Mouse (Mus musculus) hindbrain, embryonic 10.5 days (tissue): Measurements from ENCODE around the gene Yeats2. TPM values are rescaled to one million over a fixed set of nuclear protein-coding genes. Genes with fewer than 3 reads are reported as not detected.

Experiments used
- DNase-seq: peaks from one replicate; pipeline ENCODE4 v3.0.0-alpha.2; 2017; ENCODE audit warnings: low spot score
- H3K27ac ChIP-seq: fragments of 300-500 bp; sonication (generic); 2 replicates; pipeline ENCODE4 v1.5.1; 2016; ENCODE audit warnings: mild to moderate bottlenecking, moderate library complexity
- H3K27me3 ChIP-seq: fragments of 300-500 bp; sonication (generic); 2 replicates; pipeline ENCODE4 v1.6.1; 2016; ENCODE audit warnings: mild to moderate bottlenecking; ENCODE audit not compliant: poor library complexity, insufficient read depth, severe bottlenecking
- H3K36me3 ChIP-seq: fragments of 300-500 bp; sonication (generic); 2 replicates; pipeline ENCODE4 v1.6.1; 2016; ENCODE audit warnings: mild to moderate bottlenecking, moderate library complexity
- H3K4me1 ChIP-seq: fragments of 300-500 bp; sonication (generic); replicated peaks from 2 replicates; pipeline ENCODE4 v1.6.1; 2016; ENCODE audit warnings: mild to moderate bottlenecking
- H3K4me3 ChIP-seq: fragments of 300-500 bp; sonication (generic); 2 replicates; pipeline ENCODE4 v1.5.1; 2016; ENCODE audit warnings: mild to moderate bottlenecking, moderate library complexity
- H3K9me3 ChIP-seq: fragments of 300-500 bp; sonication (generic); 2 replicates; pipeline ENCODE4 v1.6.1; 2016; ENCODE audit warnings: mild to moderate bottlenecking, moderate library complexity
- WGBS: fragments of 180-500 bp; shearing (Covaris S2); methylation state at CpG from one replicate; pipeline ENCODE4 v1.1.7; 2016; 5-methylcytosine and 5-hydroxymethylcytosine counted together
- polyA plus RNA-seq: library from polyadenylated mRNA; unstranded; fragments of >200 nt; fragmentation: Nextera tagmentation; extraction: Ambion mirVana; gene quantifications from 2 replicates; pipeline ENCODE4 v1.2.1, GENCODE M21; 2016

Yeats2 gene
- polyA plus RNA-seq, 1 experiment from 2014 or later, result 35.9 TPM

DNA sequence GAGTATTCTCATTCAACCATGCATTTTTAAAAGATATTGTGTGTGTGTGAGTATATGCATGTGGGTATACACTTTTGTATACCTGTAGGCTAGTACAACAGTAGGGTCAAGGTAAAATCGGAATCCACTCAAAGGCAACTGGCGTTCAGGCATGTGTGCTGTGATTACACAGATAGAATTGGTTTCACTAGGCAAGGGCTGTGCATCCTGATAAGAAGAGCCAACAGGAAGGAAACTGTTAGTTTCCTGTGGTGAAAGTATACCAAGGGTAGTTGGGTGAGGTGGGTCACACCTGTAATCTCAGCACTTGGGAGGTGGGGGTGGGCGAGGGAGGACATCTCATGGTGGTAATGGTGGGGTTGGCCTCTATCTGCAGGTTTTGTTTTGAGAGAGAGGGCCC lies 3.7 kb downstream of the Yeats2 start:
- Histone ChIP-seq H3K9me3 (peaks cover 6% of the 10 kb centered on the region; the same call in 1 of the 2 replicates), H3K36me3 (peaks cover 32% of the 10 kb centered on the region), H3K4me3 (no peak overlapping the region), H3K27ac (no peak overlapping the region), H3K27me3 (no peaks in the 10 kb centered on the region), H3K4me1 (peaks cover 19% of the 10 kb centered on the region)
- WGBS, result 94% methylated on average over 3 of the region's 3 CpGs
- no peak for DNase-seq

DNA sequence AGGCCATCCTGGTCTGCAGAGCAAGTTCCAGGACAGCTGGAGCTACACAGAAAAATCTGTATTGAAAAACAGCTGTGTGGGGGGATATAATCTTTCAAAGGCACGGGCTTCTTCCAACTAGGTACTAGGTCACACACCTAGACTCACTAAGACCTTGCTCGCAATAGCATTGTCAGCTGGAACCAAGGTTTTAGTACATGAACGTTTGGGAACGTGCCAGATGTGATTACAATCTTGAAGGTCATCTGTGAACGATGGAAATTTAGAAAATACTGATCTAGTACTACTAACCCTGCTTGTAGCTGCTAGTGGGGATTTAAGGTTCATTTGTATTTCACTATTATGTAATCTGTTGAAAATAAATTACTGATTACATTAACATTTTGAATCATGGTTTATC lies 11.1 kb downstream of the Yeats2 start:
- H3K4me1 ChIP-seq, result no peaks in the 10 kb centered on the region
- WGBS, result 92% methylated on average over 5 of the region's 5 CpGs
- H3K36me3 ChIP-seq, result peaks cover 65% of the 10 kb centered on the region
- no peaks in the 10 kb centered on the region for H3K27me3 ChIP-seq
- no peak overlapping the region for H3K4me3 ChIP-seq
- H3K9me3 ChIP-seq, result no peaks in the 10 kb centered on the region
- no peak for DNase-seq
- no peak overlapping the region for H3K27ac ChIP-seq

DNA sequence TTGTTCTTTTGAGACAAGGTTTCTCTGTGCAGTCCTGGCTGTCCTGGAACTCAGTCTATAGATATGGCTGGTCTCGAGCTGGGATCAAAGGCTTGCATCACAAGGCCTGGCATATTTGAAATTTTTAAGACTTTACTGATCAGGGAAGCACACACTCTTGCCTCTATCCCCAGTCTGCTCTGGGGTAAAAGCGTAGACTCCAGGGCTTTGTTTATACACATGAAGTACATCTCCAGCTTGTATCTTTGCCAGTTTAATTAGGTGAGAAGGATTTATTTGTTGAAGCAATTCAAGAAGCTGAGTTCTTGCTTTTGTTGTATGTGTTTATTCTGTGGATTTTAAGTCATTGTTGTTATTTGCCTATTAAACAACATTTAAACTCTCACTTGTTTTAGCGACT lies 12.9 kb downstream of the Yeats2 start:
- H3K4me3 ChIP-seq, result no peak overlapping the region
- H3K27me3 ChIP-seq, result no peaks in the 10 kb centered on the region
- peaks cover 82% of the 10 kb centered on the region for H3K36me3 ChIP-seq
- H3K9me3 ChIP-seq, result no peaks in the 10 kb centered on the region
- H3K27ac ChIP-seq, result no peak overlapping the region
- no peaks in the 10 kb centered on the region for H3K4me1 ChIP-seq
- WGBS, result 85% methylated on average over 3 of the region's 3 CpGs
- no peak for DNase-seq

DNA sequence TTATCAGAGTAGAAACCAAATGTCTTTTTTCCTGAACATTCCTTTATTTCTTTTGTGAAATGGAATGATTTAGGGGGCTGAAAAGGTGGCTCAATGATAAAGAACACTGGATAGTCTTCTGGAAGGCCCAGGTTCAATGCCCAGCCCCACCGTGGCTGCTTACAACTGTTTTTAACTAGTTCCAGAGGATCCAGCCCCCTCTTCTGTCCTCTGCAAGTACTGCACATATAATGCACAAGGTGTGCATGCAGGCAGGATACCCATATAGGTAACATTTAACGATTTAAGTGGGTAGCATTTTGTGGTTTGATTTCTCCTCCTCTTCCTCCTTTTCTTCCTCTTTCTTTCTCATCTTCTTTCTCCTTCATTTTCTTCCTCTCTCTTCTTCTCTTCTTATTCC lies 19.3 kb downstream of the Yeats2 start:
- H3K36me3 ChIP-seq, result peaks cover 99% of the 10 kb centered on the region
- peaks cover under 1% of the 10 kb centered on the region; the same call in 1 of the 2 replicates for H3K9me3 ChIP-seq
- DNase-seq, result no peak
- no peaks in the 10 kb centered on the region for H3K4me1 ChIP-seq
- H3K4me3 ChIP-seq, result no peak overlapping the region
- H3K27ac ChIP-seq, result no peak overlapping the region
- no peaks in the 10 kb centered on the region for H3K27me3 ChIP-seq
- WGBS, result 78% methylated on average over 2 of the region's 2 CpGs

DNA sequence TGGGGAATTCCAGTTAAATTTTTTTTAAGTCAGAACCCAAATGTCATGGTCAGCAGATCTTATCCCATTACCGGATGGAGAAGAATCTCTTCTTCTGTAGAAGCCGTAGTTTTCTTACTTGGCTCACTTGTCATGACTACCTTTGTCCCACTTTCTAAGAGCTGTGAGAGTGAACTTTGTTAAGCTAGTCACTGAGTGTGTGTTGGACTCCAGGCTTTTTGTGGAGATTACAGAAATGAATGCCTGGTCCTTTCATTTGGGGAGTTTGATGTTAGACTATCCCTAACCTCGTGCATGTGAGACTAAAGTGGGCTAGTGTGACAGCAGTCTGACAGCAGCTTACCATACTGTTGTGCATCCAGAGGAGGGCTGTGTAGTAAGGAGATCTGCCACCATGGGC lies 28.2 kb downstream of the Yeats2 start:
- Histone ChIP-seq H3K9me3 (peaks cover 16% of the 10 kb centered on the region), H3K36me3 (peaks cover 99% of the 10 kb centered on the region), H3K4me3 (no peak overlapping the region), H3K27me3 (no peaks in the 10 kb centered on the region), H3K27ac (no peak overlapping the region), H3K4me1 (no peaks in the 10 kb centered on the region)
- DNase-seq, result no peak
- 92% methylated on average over 3 of the region's 3 CpGs for WGBS

DNA sequence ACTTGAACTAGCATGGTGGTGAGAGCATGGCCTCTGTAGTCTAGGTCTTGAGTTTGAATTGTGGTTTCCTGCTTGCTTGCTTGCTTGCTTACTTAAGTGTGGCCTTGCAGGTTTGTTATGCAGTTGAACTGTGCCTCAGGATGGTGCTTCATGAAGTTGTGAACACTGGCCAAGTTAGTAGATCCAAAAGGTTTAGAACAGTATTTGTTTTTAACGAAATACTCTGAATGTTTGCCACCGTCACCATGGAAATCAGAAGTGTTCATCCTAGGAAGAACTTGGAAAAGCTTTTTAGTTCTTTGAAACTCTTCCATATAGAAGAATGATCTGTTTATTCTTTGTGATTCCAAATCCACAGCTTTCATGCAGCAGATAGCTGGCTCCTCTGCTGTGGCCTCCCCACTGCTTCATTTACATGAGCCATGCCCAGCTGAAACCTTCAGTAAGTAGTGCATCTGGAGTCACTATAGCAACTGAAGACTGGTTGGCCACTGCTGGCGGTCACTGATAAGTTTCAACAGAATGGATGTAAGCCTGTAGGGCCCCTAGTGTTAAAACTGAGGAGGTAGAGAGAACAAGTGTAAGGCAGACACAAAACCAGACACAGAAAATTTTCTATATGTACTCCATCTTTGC lies 28.7 kb downstream of the Yeats2 start:
- WGBS, result 85% methylated on average over 3 of the region's 3 CpGs
- DNase-seq, result no peak
- Histone ChIP-seq H3K27ac (no peak overlapping the region), H3K4me3 (no peak overlapping the region), H3K9me3 (peaks cover 16% of the 10 kb centered on the region), H3K4me1 (no peaks in the 10 kb centered on the region), H3K27me3 (no peaks in the 10 kb centered on the region), H3K36me3 (peaks cover 99% of the 10 kb centered on the region)

DNA sequence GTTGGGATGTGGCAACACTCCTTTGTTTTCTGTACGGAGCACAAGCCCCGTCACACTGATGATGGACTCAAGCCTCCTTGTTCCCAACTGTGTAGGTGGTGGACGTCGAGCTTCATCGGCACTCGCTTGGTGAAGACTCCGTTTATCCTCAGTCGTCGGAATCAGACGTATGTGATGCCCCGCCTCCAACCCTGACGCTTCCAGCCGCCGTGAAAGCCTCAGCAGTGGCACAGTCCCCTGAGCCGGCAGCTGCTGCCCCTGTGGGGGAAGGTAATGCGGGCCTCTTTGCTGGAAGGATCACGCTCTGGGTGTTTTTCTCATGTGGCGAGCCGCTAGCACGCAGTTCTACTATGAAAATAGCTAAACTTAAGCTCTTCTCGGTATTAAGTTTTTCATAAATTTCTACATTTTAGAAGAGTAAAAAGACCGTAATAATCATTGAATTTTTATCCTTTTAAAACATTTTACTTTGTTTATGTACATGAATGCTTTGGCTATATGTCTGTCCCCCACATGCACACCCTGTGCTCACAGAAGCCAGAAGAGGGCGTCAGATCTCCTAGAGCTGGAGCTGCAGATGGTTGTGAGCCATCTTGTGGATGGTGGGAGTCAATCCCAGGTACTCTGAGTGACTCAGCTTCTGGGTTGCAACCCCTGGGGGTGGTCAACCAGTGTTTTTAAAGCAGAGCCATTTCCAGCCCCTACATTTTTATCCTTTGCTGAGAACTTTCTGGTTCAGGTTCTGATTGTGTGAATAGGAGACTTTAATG lies 38.7 kb downstream of the Yeats2 start:
- Histone ChIP-seq H3K36me3 (peaks cover 85% of the 10 kb centered on the region), H3K27ac (no peak overlapping the region), H3K27me3 (no peaks in the 10 kb centered on the region), H3K9me3 (no peaks in the 10 kb centered on the region), H3K4me1 (no peaks in the 10 kb centered on the region), H3K4me3 (no peak overlapping the region)
- WGBS, result 86% methylated on average over 23 of the region's 23 CpGs
- DNase-seq, result no peak

DNA sequence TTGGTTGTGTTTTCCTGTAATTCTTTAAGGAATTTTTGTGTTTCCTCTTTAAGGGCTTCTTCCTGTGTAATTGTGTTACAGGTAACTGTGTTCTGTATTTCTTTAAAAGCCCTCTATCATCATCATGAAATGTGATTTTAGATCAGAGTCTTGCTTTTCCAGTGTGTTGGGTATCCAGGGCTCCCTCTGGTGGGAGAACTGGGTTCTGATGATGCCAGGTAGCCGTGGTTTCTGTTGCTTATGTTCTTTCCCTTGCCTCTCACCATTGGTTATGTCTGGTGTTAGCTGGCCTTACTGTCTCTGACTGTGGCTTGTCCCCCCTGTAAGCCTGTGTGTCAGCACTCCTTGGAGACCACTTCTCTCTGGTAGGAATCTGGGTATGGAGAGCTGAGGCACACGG lies 44.5 kb downstream of the Yeats2 start:
- 69% methylated on average over 2 of the region's 2 CpGs for WGBS

DNA sequence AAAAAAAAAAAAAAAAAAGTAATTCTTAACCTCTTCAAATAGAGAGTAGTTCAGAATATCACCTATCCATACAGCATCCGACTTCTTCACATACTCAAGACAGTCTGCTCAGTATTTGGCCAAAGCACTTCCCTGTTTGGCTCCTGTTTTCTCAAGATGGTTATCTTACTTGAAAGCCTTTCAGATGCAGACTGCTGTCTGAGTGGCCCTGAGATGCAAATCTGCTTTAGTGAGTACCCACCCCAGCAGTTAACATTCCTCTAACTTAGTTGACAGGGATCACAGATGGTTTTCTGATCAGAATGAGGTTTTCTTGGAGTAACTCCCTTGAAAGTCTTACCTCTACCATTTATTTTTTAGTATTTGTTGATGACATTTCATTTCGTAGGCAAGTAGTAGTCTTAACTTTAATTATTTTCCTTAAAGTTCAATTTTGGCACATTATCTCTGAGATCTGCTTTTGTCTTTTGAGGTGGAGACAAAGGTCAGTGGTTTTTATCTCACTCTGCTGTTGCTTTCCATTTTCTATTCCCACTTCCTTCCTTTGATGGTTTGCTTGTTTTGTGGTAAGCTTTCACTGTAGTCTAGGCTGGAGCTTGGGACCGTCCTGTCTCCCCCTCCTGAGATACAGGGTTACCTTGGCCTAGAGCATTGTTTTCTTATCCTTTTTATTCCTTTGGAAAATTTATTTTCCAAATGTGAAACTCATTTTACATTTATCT lies 50.5 kb downstream of the Yeats2 start:
- Histone ChIP-seq H3K9me3 (no peaks in the 10 kb centered on the region), H3K27ac (no peak overlapping the region), H3K4me3 (no peak overlapping the region), H3K27me3 (no peaks in the 10 kb centered on the region), H3K4me1 (no peaks in the 10 kb centered on the region), H3K36me3 (peaks cover 96% of the 10 kb centered on the region)
- 88% methylated on average over 3 of the region's 3 CpGs for WGBS
- no peak for DNase-seq

More for the DNA sequence above, 44.5 kb downstream of the Yeats2 start:
- no peaks in the 10 kb centered on the region for H3K9me3 ChIP-seq
- no peaks in the 10 kb centered on the region for H3K4me1 ChIP-seq
- no peaks in the 10 kb centered on the region for H3K27me3 ChIP-seq
- DNase-seq, result peak; percentile 10
- peaks cover 85% of the 10 kb centered on the region for H3K36me3 ChIP-seq
- H3K27ac ChIP-seq, result no peak overlapping the region
- no peak overlapping the region for H3K4me3 ChIP-seq

DNA sequence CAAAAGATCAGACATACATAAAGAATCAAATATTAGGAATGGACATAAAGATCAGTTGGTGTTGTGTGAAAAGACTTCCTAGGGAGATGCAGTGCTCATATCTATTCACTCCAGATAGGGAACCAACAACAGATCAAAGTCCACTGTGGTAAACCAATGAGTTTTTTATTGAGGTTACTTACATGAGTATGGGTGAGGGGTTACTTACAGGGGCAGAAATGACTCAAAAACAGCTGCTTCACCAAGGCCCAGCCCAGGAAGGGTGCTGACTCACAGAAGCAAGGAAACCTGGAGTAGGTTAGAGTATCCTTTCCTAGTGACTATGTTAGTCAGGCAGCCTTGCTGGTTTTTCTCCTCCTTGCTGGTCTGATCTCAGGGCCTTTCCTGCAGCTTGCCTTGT lies 51.2 kb downstream of the Yeats2 start:
- no peaks in the 10 kb centered on the region for H3K9me3 ChIP-seq
- no peak overlapping the region for H3K4me3 ChIP-seq
- no peaks in the 10 kb centered on the region for H3K27me3 ChIP-seq
- no peak overlapping the region for H3K27ac ChIP-seq
- H3K36me3 ChIP-seq, result peaks cover 96% of the 10 kb centered on the region
- no peak for DNase-seq
- no peaks in the 10 kb centered on the region for H3K4me1 ChIP-seq

DNA sequence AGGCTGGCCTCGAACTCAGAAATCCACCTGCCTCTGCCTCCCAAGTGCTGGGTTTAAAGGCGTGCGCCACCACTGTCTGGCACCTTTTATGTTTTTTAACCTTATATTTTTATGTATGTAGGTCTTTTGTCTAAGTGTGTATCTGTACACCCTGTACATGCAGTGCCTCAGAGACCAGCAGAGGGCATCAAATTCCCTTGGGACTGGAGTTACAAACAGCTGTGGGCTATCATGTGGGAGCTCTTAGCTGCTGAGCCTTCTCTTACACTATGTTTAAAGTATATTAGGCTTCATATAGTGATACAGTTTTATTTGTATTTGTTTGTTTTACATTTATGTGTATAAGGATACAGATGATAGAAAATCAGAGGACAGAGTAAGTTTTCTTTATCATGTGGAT lies 54.7 kb downstream of the Yeats2 start:
- no peak for DNase-seq
- peaks cover 98% of the 10 kb centered on the region for H3K36me3 ChIP-seq
- H3K9me3 ChIP-seq, result no peaks in the 10 kb centered on the region
- 91% methylated on average over 3 of the region's 3 CpGs for WGBS
- H3K4me1 ChIP-seq, result no peaks in the 10 kb centered on the region
- no peaks in the 10 kb centered on the region for H3K27me3 ChIP-seq
- H3K4me3 ChIP-seq, result no peak overlapping the region
- H3K27ac ChIP-seq, result no peak overlapping the region

DNA sequence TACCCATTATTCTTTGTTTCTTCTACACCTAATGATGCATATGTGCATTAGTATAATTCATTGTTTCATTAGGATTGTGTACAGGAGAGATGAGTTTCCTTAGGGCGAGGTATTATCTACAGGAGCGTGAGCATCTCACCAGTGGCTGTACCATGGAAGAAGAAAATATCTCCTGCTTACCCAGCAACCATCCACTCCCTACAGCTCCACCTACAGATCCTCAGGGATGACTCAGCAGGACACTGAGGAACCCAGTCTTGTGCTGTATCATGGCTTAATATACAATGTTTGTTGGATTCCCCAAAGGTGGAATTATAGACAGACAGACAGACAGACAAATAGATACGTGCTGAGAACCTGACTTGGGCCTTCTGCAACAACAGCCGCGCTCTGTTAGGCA lies 56.1 kb downstream of the Yeats2 start:
- Histone ChIP-seq H3K9me3 (no peaks in the 10 kb centered on the region), H3K27me3 (no peaks in the 10 kb centered on the region), H3K27ac (no peak overlapping the region), H3K36me3 (peaks cover 100% of the 10 kb centered on the region), H3K4me3 (no peak overlapping the region), H3K4me1 (no peaks in the 10 kb centered on the region)
- no peak for DNase-seq
- WGBS, result 96% methylated on average over 5 of the region's 5 CpGs
